Mouse (Mus musculus): ENCODE measurements around the gene Layn. TPM values are rescaled to one million over a fixed set of nuclear protein-coding genes. Genes with fewer than 3 reads are reported as not detected.
A peak's percentile ranks its signal among the peaks of the same experiment; 100 is the strongest.

Gene Layn
- polyA plus RNA-seq, 1 experiment from 2014 or later: 1.2 TPM

DNA sequence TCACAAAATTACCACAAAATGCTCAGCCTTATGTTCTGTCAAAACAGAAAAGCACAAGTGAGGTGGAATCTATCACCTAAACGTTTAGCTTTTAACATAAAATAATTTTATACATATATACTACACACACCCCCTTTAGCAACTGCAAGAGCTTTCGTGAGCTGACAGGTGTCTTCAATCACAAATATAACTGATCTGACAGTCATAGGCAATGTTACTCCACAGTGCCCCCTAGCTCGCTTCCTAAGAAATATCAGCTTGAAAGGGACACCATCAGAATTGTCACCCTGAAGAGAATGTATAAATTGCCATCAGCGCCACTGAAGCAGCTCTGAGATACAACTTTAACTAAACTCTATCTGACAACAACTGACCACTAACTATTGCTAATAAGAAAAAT, 70.0 kb downstream of the Layn start:
- H3K4me1 ChIP-seq (ENCODE audit: control insufficient read depth, insufficient read depth, low read length): peaks cover 2% of the 10 kb centered on the region; the same call in 1 of the 2 replicates
- no peak overlapping the region for H3K27ac ChIP-seq (ENCODE audit: low read depth, low read length)
- H3K36me3 ChIP-seq (ENCODE audit: control insufficient read depth, insufficient read depth, low read length): no peaks in the 10 kb centered on the region
- H3K9ac ChIP-seq (ENCODE audit: low read length): no peak overlapping the region
- H3K9me3 ChIP-seq (ENCODE audit: control insufficient read depth, low read length): no peaks in the 10 kb centered on the region
- ATAC-seq (ENCODE audit: insufficient read depth, low FRiP score, low TSS enrichment) (no peak), DNase-seq (ENCODE audit: low spot score) (peak; percentile 51)
- H3K4me3 ChIP-seq (ENCODE audit: low read depth, low read length): no peak overlapping the region
- no peak overlapping the region for H3K4me2 ChIP-seq (ENCODE audit: low read depth)
- no peaks in the 10 kb centered on the region for H3K27me3 ChIP-seq (ENCODE audit: control insufficient read depth, insufficient read depth, low read length)
- WGBS: 8% methylated on average over 4 of the region's 4 CpGs

MicroRNAs encoded within 50 kb of the gene (microRNA counts, 519-probe panel; counts per million panel counts)
- microRNA mmu-miR-34b-3p (171 counts per million, percentile 57 among the panel's probes with 10 or more counts), microRNA mmu-miR-34b-5p (171 counts per million, percentile 57 among the panel's probes with 10 or more counts), microRNA mmu-miR-34c (171 counts per million, percentile 57 among the panel's probes with 10 or more counts)

Small RNAs within 50 kb of the gene (microRNA-seq; reads per million reads assigned to microRNA genes)
- gene Mir34b (33.3 reads per million, percentile 34 among the genes with 10 or more reads in this experiment), gene Mir34c (1,027 reads per million, percentile 77 among the genes with 10 or more reads in this experiment)

Other genes with a start within 250 kb of the Layn start
- 121 and 122 TPM in 2 replicates for gene Ppp2r1b, start 231.8 kb downstream of the Layn start, polyA plus RNA-seq (2014; fragmentation: Nextera tagmentation; extraction: Ambion mirVana)
- gene Sik2, start 68.0 kb downstream of the Layn start, polyA plus RNA-seq (2014; fragmentation: Nextera tagmentation; extraction: Ambion mirVana): 12.4 and 15.3 TPM in 2 replicates
- gene Btg4, start 16.2 kb downstream of the Layn start, polyA plus RNA-seq (2014; fragmentation: Nextera tagmentation; extraction: Ambion mirVana): not detected in 2 replicates
- gene 4833427G06Rik, start 25.0 kb upstream of the Layn start, polyA plus RNA-seq (2014; fragmentation: Nextera tagmentation; extraction: Ambion mirVana): not detected in 2 replicates
- gene Gm32742, start 88.4 kb upstream of the Layn start, polyA plus RNA-seq (2014; fragmentation: Nextera tagmentation; extraction: Ambion mirVana): not detected in 2 replicates
- gene Pou2af1, start 136.6 kb upstream of the Layn start, polyA plus RNA-seq (2014; fragmentation: Nextera tagmentation; extraction: Ambion mirVana): not detected in 2 replicates
- gene Colca2, start 201.5 kb upstream of the Layn start, polyA plus RNA-seq (2014; fragmentation: Nextera tagmentation; extraction: Ambion mirVana): 1.1 and 2.0 TPM in 2 replicates